Mouse (Mus musculus) ES-E14 (cell line): Measurements from ENCODE around the gene Eno2.

ENCODE experiments used
- CHD2 ChIP-seq: IDR thresholded peaks from 2 replicates; pipeline ENCODE4 v1.6.1; 2014; ENCODE audit warnings: mild to moderate bottlenecking, low read depth, low read length, inconsistent platforms
- HCFC1 ChIP-seq: IDR thresholded peaks from 2 replicates; pipeline ENCODE4 v1.6.1; 2012; ENCODE audit warnings: low read length, inconsistent platforms, borderline replicate concordance; ENCODE audit not compliant: insufficient read depth
- MAFK ChIP-seq: IDR thresholded peaks from 2 replicates; pipeline ENCODE4 v1.6.1; 2014; ENCODE audit warnings: mild to moderate bottlenecking, low read depth, low read length, inconsistent platforms; ENCODE audit not compliant: insufficient read depth
- ZC3H11A ChIP-seq: IDR thresholded peaks from 2 replicates; pipeline ENCODE4 v1.6.1; 2012; ENCODE audit warnings: low read depth, mild to moderate bottlenecking, inconsistent platforms, low read length, borderline replicate concordance
- ZNF384 ChIP-seq: IDR thresholded peaks from 2 replicates; pipeline ENCODE4 v1.6.1; 2012; ENCODE audit warnings: low read depth, low read length, inconsistent platforms

DNA sequence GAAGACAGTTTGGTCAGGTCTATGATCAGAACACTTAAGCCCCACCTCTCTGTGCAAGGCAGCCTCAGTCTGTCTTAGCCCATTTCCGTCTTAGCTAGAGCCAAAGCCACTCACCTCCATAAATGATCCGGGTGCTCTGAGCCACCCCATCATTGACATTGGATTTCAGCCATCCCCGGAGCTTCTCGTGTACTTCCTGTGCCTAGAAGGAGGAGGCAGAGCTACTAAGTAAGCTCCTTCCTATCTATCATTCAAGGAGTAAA lies 41.9 kb upstream of the Eno2 start:
- TF ChIP-seq HCFC1 (no peak), MAFK (no peak), CHD2 (no peak), ZC3H11A (no peak), ZNF384 (no peak)
